Mouse (Mus musculus) small intestine, adult 2 months (tissue): ENCODE results near the gene Impdh2.

ENCODE experiments used
- CTCF ChIP-seq: fragments of 200-500 bp; IDR thresholded peaks from 2 replicates; pipeline ENCODE4 v1.5.1; 2012; ENCODE audit warnings: low read depth, mild to moderate bottlenecking, control low read depth, inconsistent platforms, low read length, moderate library complexity, mixed read lengths; ENCODE audit not compliant: insufficient replicate concordance, insufficient read length; ENCODE audit errors: extremely low read depth
- POLR2A ChIP-seq: fragments of 200-500 bp; IDR thresholded peaks from 2 replicates; pipeline ENCODE4 v1.6.1; 2012; ENCODE audit warnings: low read depth, mild to moderate bottlenecking, control low read depth, inconsistent platforms, low read length, moderate library complexity

- TF ChIP-seq CTCF = no peak
- TF ChIP-seq POLR2A = no peak
These were observed 7.9 kb downstream of the Impdh2 start for GRCm38 (mm10) chr9:108567931-108568419.
